ENCODE assay signal across 8 mouse cellular contexts in the genomic region with DNA sequence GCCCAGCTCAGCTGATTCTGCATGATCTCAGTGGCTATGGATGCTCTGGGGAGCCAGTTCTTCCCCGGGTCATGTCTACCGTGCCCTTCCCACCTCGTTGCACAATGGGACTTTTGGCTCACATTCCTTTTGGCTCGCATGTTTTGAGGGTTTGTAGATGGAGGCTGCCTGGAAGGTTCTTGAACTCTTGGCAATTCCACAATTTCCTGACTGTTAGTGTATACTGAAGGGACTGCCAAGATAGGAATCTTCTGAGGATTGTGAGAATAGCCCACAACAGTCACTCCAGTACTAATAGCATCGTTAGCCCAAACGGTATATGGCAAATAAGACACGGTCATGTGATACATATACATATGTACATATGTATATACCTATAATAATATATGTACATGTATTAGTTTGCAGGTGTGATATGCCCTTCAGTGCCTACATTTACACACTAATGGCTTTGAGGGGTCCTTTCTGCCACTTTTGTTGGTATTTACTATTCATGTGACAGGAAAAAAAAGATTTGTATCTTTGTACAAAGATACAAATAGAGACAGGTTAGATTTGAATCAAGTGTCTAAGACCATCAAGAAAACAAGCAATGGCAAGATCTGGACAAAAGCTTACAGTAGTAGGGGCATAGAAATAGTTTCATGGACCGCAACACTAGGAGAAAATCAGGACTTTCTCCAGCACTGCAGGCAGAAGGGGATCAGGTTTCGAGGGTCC. TPM values are rescaled to one million over a fixed set of nuclear protein-coding genes. Genes with fewer than 3 reads are reported as not detected.
DNase-seq lines count a peak whose midpoint lies in the region; ATAC-seq and TF ChIP-seq lines count a peak whose summit lies in the region.

No protein-coding gene starts in this region.

- no peak for TF ChIP-seq CTCF in lung, embryonic 14.5 days (IDR thresholded peaks at IDR 0.05; ENCODE audit: low read depth)
- TF ChIP-seq CTCF in small intestine, adult 2 months (IDR thresholded peaks at IDR 0.05; ENCODE audit: extremely low read depth, insufficient read length, insufficient replicate concordance, low read depth, low read length): no peak

- peak; percentile 94 for DNase-seq in heart, adult 11 months
- no peak for DNase-seq in heart, postnatal 4 days
- peak; percentile 47 to 48 for DNase-seq in cerebellum, adult 18-20 months
- DNase-seq in intestine, embryonic 14.5 days (ENCODE audit: low spot score): no peak
- peak; percentile 48 for DNase-seq in lung, embryonic 14.5 days
- DNase-seq in B cell, adult 2 months: no peak

- 30% methylated on average over 9 of the region's 9 CpGs for WGBS in forebrain, embryonic 16.5 days
- 41% methylated on average over 9 of the region's 9 CpGs for WGBS in intestine, embryonic 14.5 days
- WGBS in lung, embryonic 14.5 days: 21% methylated on average over 9 of the region's 9 CpGs
- WGBS in small intestine, adult 2 months: 9% methylated on average over 9 of the region's 9 CpGs

- H3K36me3 ChIP-seq in forebrain, embryonic 16.5 days (ENCODE audit: control insufficient read depth, insufficient read depth): no peaks in the 10 kb centered on the region
- H3K36me3 ChIP-seq in intestine, embryonic 14.5 days (ENCODE audit: control insufficient read depth, insufficient read depth, low read length): no peaks in the 10 kb centered on the region
- no peaks in the 10 kb centered on the region for H3K36me3 ChIP-seq in lung, embryonic 14.5 days (ENCODE audit: insufficient read depth)
- H3K36me3 ChIP-seq in small intestine, adult 2 months (ENCODE audit: control insufficient read depth, insufficient read depth, low read length): no peaks in the 10 kb centered on the region

- ATAC-seq in forebrain, embryonic 16.5 days: peak; percentile 55
- ATAC-seq in intestine, embryonic 14.5 days (replicated peaks; ENCODE audit: low FRiP score, low TSS enrichment, low read depth): peak; percentile 66
- peak; percentile 74 for ATAC-seq in lung, embryonic 14.5 days (ENCODE audit: insufficient read depth)

- peak overlapping the region; percentile 54 for H3K4me3 ChIP-seq in forebrain, embryonic 16.5 days (replicated peaks; ENCODE audit: low read length)
- H3K4me3 ChIP-seq in intestine, embryonic 14.5 days (ENCODE audit: low read depth, low read length): peak overlapping the region; percentile 44
- H3K4me3 ChIP-seq in lung, embryonic 14.5 days (ENCODE audit: low read depth, low read length): peak overlapping the region; percentile 39
- H3K4me3 ChIP-seq in small intestine, adult 2 months (ENCODE audit: low read depth, low read length): peak overlapping the region; percentile 72

- H3K27ac ChIP-seq in forebrain, embryonic 16.5 days (ENCODE audit: low read length): no peak overlapping the region
- H3K27ac ChIP-seq in intestine, embryonic 14.5 days (ENCODE audit: low read depth): no peak overlapping the region
- no peak overlapping the region; the same call in 1 of the 2 replicates for H3K27ac ChIP-seq in lung, embryonic 14.5 days (ENCODE audit: low read depth)
- no peak overlapping the region for H3K27ac ChIP-seq in small intestine, adult 2 months (ENCODE audit: insufficient read depth, low read depth, low read length)

- peak overlapping the region; percentile 63 for H3K9ac ChIP-seq in forebrain, embryonic 16.5 days (replicated peaks; ENCODE audit: low read depth, low read length)
- peak overlapping the region; percentile 44; the same call in 1 of the 2 replicates for H3K9ac ChIP-seq in intestine, embryonic 14.5 days (ENCODE audit: low read length)
- H3K9ac ChIP-seq in lung, embryonic 14.5 days: peak overlapping the region; percentile 40; the same call in 1 of the 2 replicates

- peak overlapping the region; percentile 43 for H3K4me2 ChIP-seq in forebrain, embryonic 16.5 days (ENCODE audit: low read length)
- H3K4me2 ChIP-seq in intestine, embryonic 14.5 days (ENCODE audit: low read length): peak overlapping the region; percentile 45
- peak overlapping the region; percentile 57 for H3K4me2 ChIP-seq in lung, embryonic 14.5 days

- H3K9me3 ChIP-seq in forebrain, embryonic 16.5 days (ENCODE audit: control insufficient read depth, low read length): no peaks in the 10 kb centered on the region
- H3K9me3 ChIP-seq in intestine, embryonic 14.5 days (ENCODE audit: control insufficient read depth, low read length): no peaks in the 10 kb centered on the region
- no peaks in the 10 kb centered on the region for H3K9me3 ChIP-seq in lung, embryonic 14.5 days (ENCODE audit: low read depth, low read length)

- no peaks in the 10 kb centered on the region for H3K4me1 ChIP-seq in forebrain, embryonic 16.5 days (replicated peaks; ENCODE audit: control insufficient read depth, insufficient read depth, low read length)
- no peaks in the 10 kb centered on the region for H3K4me1 ChIP-seq in intestine, embryonic 14.5 days (replicated peaks; ENCODE audit: control insufficient read depth, insufficient read depth, low read length)
- H3K4me1 ChIP-seq in lung, embryonic 14.5 days (ENCODE audit: insufficient read depth): no peaks in the 10 kb centered on the region; the same call in 1 of the 2 replicates
- no peaks in the 10 kb centered on the region for H3K4me1 ChIP-seq in small intestine, adult 2 months (ENCODE audit: control insufficient read depth, insufficient read depth, insufficient read length, low read length)

- H3K27me3 ChIP-seq in forebrain, embryonic 16.5 days (replicated peaks; ENCODE audit: control insufficient read depth, insufficient read depth, low read length): no peaks in the 10 kb centered on the region
- no peaks in the 10 kb centered on the region for H3K27me3 ChIP-seq in intestine, embryonic 14.5 days (replicated peaks; ENCODE audit: control insufficient read depth, insufficient read depth, low read length)
- H3K27me3 ChIP-seq in lung, embryonic 14.5 days (ENCODE audit: insufficient read depth, low read length): no peaks in the 10 kb centered on the region
- no peaks in the 10 kb centered on the region for H3K27me3 ChIP-seq in small intestine, adult 2 months (ENCODE audit: control insufficient read depth, insufficient read depth, low read length)

- TF ChIP-seq POLR2A in small intestine, adult 2 months (IDR thresholded peaks at IDR 0.05; ENCODE audit: low read depth, low read length): no peak

RNA-seq across cellular contexts. Expression of a gene that starts 7.3 kb away (rescaled TPM):
- 1 to 10 TPM; 9.2 TPM for total RNA-seq in heart, postnatal 4 days (2021)
- polyA plus RNA-seq in forebrain, embryonic 16.5 days (2015; fragmentation: Nextera tagmentation; extraction: Ambion mirVana): 14.8 and 18.7 TPM in 2 replicates
- 9.2 and 11.4 TPM in 2 replicates for polyA plus RNA-seq in intestine, embryonic 14.5 days (2014; fragmentation: Nextera tagmentation; extraction: Ambion mirVana)
- 10.7 and 11.5 TPM in 2 replicates for polyA plus RNA-seq in lung, embryonic 14.5 days (2014; fragmentation: Nextera tagmentation; extraction: Ambion mirVana)
- polyA plus RNA-seq in small intestine, adult 2 months (2012; rRNA removed): 1.2 and 2.4 TPM in 2 replicates

RNA-seq across cellular contexts. Expression of a gene that starts 32.2 kb away (rescaled TPM):
- total RNA-seq in heart, postnatal 4 days (2021): 10 to 100 TPM; 22.0 to 26.9 TPM
- polyA plus RNA-seq in forebrain, embryonic 16.5 days (2015; fragmentation: Nextera tagmentation; extraction: Ambion mirVana): 3.4 and 3.9 TPM in 2 replicates
- polyA plus RNA-seq in intestine, embryonic 14.5 days (2014; fragmentation: Nextera tagmentation; extraction: Ambion mirVana): 4.0 and 4.4 TPM in 2 replicates
- 1.4 and 2.2 TPM in 2 replicates for polyA plus RNA-seq in lung, embryonic 14.5 days (2014; fragmentation: Nextera tagmentation; extraction: Ambion mirVana)
- 1.5 and 1.6 TPM in 2 replicates for polyA plus RNA-seq in small intestine, adult 2 months (2012; rRNA removed)

Comparison
In these comparisons a context has a peak if more than half of its experiments do, and no peak if none do; other contexts are left out.
1. DNase-seq: peak in heart, adult 11 months (single experiment), cerebellum, adult 18-20 months (2 of 2) and lung, embryonic 14.5 days (single experiment); none in heart, postnatal 4 days (single experiment), intestine, embryonic 14.5 days (single experiment) and B cell, adult 2 months (0 of 2).
2. Peak in every context shown above with its lines, with median percentiles within 50 percentile points of each other: ATAC-seq, H3K4me2 ChIP-seq, H3K4me3 ChIP-seq and H3K9ac ChIP-seq.